Mouse (Mus musculus) lung, embryonic 15.5 days (tissue): ENCODE measurements around the gene Lingo4. TPM values are rescaled to one million over a fixed set of nuclear protein-coding genes. Genes with fewer than 3 reads are reported as not detected.

Experiments used
- ATAC-seq: fragments of 200-750 bp; cut with Nextera tagmentation; 2 replicates; pipeline ENCODE4 v1.8.0; 2017; ENCODE audit warnings: moderate number of reproducible peaks, borderline replicate concordance; ENCODE audit not compliant: low FRiP score, low TSS enrichment; ENCODE audit errors: extremely low read depth
- H3K27ac ChIP-seq: fragments of 300-500 bp; sonication (generic); 2 replicates; pipeline ENCODE4 v1.5.1; 2015; ENCODE audit warnings: moderate library complexity, mild to moderate bottlenecking, inconsistent platforms
- H3K27me3 ChIP-seq: fragments of 300-500 bp; sonication (generic); 2 replicates; pipeline ENCODE4 v1.6.1; 2015; ENCODE audit warnings: inconsistent platforms
- H3K36me3 ChIP-seq: fragments of 300-500 bp; sonication (generic); 2 replicates; pipeline ENCODE4 v1.6.1; 2015; ENCODE audit warnings: inconsistent platforms
- H3K4me1 ChIP-seq: fragments of 300-500 bp; sonication (generic); 2 replicates; pipeline ENCODE4 v1.6.1; 2015; ENCODE audit warnings: inconsistent platforms
- H3K4me2 ChIP-seq: fragments of 300-500 bp; sonication (generic); 2 replicates; pipeline ENCODE4 v1.6.1; 2015; ENCODE audit warnings: inconsistent platforms, mild to moderate bottlenecking, moderate library complexity
- H3K4me3 ChIP-seq: fragments of 300-500 bp; sonication (generic); 2 replicates; pipeline ENCODE4 v1.5.1; 2015; ENCODE audit warnings: mild to moderate bottlenecking, inconsistent platforms
- H3K9ac ChIP-seq: fragments of 300-500 bp; sonication (generic); 2 replicates; pipeline ENCODE4 v1.6.1; 2015; ENCODE audit warnings: inconsistent platforms
- H3K9me3 ChIP-seq: fragments of 300-500 bp; sonication (generic); 2 replicates; pipeline ENCODE4 v1.6.1; 2016; ENCODE audit warnings: inconsistent platforms
- WGBS: fragments of 180-500 bp; shearing (Covaris S2); methylation state at CpG from one replicate; pipeline ENCODE4 v1.1.7; 2015; 5-methylcytosine and 5-hydroxymethylcytosine counted together
- polyA plus RNA-seq: library from polyadenylated mRNA; unstranded; fragments of >200 nt; fragmentation: Nextera tagmentation; extraction: Ambion mirVana; gene quantifications from 2 replicates; pipeline ENCODE4 v1.2.1, GENCODE M21; 2015

The Lingo4 gene
- polyA plus RNA-seq, 1 experiment from 2014 or later: 0.25 TPM

- H3K36me3 ChIP-seq: no peaks in the 10 kb centered on the region
- H3K27ac ChIP-seq: peak overlapping the region; percentile 88
- ATAC-seq: peak; percentile 71
- peak overlapping the region; percentile 32 for H3K4me3 ChIP-seq
- H3K9me3 ChIP-seq: no peaks in the 10 kb centered on the region
- no peaks in the 10 kb centered on the region for H3K27me3 ChIP-seq
- peak overlapping the region; percentile 53 for H3K4me2 ChIP-seq
- H3K9ac ChIP-seq: 0 out of 2 replicates have a peak overlapping the region, but pooled peaks have one; percentile 13
- WGBS: 5% methylated on average over 10 of the region's 10 CpGs
- peaks cover 25% of the 10 kb centered on the region for H3K4me1 ChIP-seq
Measured at GRCm38 (mm10) chr3:94373090-94373489, 25.2 kb upstream of the Lingo4 start.

DNA sequence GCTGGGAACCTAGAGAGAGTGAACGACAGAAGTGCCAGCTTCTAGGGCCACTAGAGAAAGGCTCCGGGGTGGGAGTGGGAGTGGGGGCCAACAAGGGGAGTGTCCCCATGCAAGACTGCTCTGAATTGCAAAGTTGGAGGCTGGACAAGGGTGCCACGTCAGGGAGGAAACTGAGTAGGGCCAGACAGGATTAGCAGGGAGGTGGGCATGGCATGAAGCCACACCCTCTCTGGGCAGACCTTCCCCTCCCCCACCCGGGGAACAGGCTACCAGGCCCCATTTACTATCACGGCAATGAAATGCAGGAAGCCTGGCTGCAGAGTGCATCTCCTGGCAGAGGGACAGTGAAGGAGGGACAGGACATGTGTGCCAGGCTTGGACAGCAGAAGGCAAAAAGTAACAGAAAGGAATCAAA, 24.7 kb upstream of the Lingo4 start:
- H3K36me3 ChIP-seq: no peaks in the 10 kb centered on the region
- H3K4me2 ChIP-seq: peak overlapping the region; percentile 53
- ATAC-seq: peak; percentile 62
- peak overlapping the region; percentile 32 for H3K4me3 ChIP-seq
- peaks cover 25% of the 10 kb centered on the region for H3K4me1 ChIP-seq
- no peaks in the 10 kb centered on the region for H3K9me3 ChIP-seq
- WGBS: 3% methylated on average over 4 of the region's 5 CpGs
- H3K27me3 ChIP-seq: no peaks in the 10 kb centered on the region
- H3K27ac ChIP-seq: peak overlapping the region; percentile 88
- H3K9ac ChIP-seq: 0 out of 2 replicates have a peak overlapping the region, but pooled peaks have one; percentile 13

DNA sequence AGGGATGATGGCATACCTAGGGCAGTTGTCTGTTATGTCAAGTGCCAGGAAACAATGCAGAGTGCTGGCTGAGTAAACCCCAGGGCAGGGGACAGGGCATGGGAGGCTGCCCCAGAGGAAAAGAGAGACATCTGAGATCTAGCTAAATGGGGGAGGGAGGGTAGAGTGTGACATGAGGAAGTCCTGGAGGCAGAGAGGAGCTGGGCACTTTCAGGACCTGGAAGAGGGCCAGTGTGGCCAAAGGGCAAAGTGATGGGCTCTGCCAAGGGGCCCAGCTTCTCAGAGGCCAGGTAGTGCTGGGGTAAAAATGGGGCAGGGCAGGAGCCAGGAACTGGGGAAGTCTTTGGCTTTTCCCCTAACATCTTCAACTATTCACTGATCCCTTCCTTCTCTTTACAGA, 23.7 kb upstream of the Lingo4 start:
- Histone ChIP-seq H3K9me3 (no peaks in the 10 kb centered on the region), H3K27ac (no peak overlapping the region), H3K36me3 (no peaks in the 10 kb centered on the region), H3K4me1 (peaks cover 25% of the 10 kb centered on the region), H3K9ac (no peak overlapping the region), H3K4me3 (no peak overlapping the region), H3K27me3 (no peaks in the 10 kb centered on the region), H3K4me2 (no peak overlapping the region)
- no peak for ATAC-seq

DNA sequence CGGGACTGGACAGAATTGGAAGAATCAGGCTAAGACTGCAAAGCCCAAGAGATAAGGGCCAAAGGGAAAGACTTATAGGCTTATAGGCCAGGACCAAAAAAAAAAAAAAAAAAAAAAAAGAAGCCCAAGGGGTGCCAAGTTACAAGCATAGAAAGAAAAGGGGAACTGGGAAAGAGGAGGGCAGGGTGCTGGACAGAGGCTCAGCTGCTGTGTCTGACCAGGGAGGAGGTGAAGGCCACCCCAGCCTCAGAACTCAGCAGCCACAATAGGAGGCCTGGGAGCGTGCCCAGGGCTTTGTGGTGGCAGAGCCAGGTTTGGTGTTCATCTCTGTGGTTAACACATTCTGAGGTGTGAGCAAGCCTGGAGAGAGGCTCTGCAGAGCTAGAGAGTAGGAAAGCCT, 23.2 kb upstream of the Lingo4 start:
- no peaks in the 10 kb centered on the region for H3K9me3 ChIP-seq
- H3K27me3 ChIP-seq: no peaks in the 10 kb centered on the region
- no peak overlapping the region for H3K27ac ChIP-seq
- ATAC-seq: no peak
- H3K4me3 ChIP-seq: no peak overlapping the region
- no peak overlapping the region for H3K4me2 ChIP-seq
- H3K9ac ChIP-seq: no peak overlapping the region
- H3K36me3 ChIP-seq: no peaks in the 10 kb centered on the region
- 69% methylated on average over 2 of the region's 2 CpGs for WGBS
- peaks cover 25% of the 10 kb centered on the region for H3K4me1 ChIP-seq

DNA sequence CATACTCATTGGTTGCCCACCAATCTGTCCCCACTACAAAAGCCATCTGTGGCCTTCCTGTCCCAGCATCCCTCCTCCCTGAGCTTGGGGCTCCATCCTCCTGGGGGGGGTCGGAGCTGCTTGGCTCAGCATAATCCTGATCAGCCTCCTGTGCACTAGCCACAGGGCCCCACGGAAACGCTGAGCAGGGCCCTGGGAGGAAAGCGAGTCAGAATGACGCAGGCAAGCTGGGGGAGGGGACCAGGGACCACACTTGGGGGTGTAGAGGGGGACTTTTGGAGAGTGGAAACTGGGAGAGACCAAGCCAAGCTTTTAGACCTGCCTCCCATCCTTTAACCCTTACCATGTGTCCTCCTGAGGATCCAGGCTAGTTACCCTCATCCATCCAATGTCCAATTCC, 22.5 kb upstream of the Lingo4 start:
- H3K36me3 ChIP-seq: no peaks in the 10 kb centered on the region
- 52% methylated on average over 5 of the region's 5 CpGs for WGBS
- no peak for ATAC-seq
- H3K4me1 ChIP-seq: peaks cover 25% of the 10 kb centered on the region
- no peaks in the 10 kb centered on the region for H3K27me3 ChIP-seq
- H3K4me2 ChIP-seq: no peak overlapping the region
- no peak overlapping the region for H3K9ac ChIP-seq
- no peak overlapping the region for H3K4me3 ChIP-seq
- no peak overlapping the region for H3K27ac ChIP-seq
- no peaks in the 10 kb centered on the region for H3K9me3 ChIP-seq

DNA sequence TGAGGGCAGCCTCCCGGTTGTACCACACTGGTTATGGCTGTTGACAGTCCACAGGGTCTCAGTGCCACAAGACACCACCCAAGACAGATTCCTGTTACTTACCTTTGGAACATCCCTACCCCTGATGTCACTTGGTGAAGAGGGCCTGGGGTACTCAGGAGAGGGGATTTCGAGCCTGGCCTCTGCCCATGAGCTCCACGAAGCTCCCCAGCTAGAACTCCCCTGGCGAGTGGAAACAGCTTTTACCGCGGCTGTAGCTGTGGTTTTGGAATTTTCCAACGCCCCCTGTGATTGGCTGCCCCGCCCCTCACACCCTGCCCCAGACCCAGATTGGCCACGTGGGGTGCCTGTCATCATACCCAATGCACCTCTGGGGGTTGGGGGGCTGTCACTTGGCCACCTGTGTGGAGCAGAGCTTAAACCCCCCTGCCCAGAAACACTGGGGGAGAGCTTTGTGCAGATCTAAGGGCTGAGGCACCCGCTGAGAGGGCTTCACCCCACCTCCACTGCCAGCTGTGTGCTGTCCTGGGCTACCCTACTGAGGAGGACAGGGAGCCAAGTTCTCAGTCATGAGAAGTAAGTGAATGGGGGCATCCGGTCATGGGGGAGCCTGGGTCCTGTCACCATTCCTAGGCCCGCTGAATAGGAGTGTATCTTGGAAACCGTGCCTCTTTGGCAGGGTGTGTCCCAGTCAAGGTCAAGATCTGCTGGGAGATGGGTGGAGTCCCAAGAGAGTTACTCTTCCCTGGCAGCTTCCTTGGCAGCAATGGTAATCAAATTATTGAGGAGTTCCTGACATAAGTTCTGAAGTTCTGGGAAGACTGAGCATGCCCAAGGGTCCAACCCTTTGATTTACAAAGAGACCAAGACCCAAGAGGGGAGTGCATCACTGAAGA, 21.0 kb upstream of the Lingo4 start:
- H3K9ac ChIP-seq: no peak overlapping the region
- H3K4me1 ChIP-seq: peaks cover 15% of the 10 kb centered on the region
- 13% methylated on average over 13 of the region's 13 CpGs for WGBS
- no peak for ATAC-seq
- no peak overlapping the region for H3K4me2 ChIP-seq
- H3K36me3 ChIP-seq: no peaks in the 10 kb centered on the region
- no peaks in the 10 kb centered on the region for H3K9me3 ChIP-seq
- no peaks in the 10 kb centered on the region for H3K27me3 ChIP-seq
- H3K4me3 ChIP-seq: no peak overlapping the region
- H3K27ac ChIP-seq: no peak overlapping the region

- ATAC-seq: no peak
Measured at GRCm38 (mm10) chr3:94379831-94380510, 18.3 kb upstream of the Lingo4 start.

GRCm38 (mm10) chr3:94382308-94382707, 16.0 kb upstream of the Lingo4 start:
- H3K36me3 ChIP-seq: no peaks in the 10 kb centered on the region
- H3K4me1 ChIP-seq: no peaks in the 10 kb centered on the region
- 60% methylated on average over 5 of the region's 5 CpGs for WGBS
- no peaks in the 10 kb centered on the region for H3K9me3 ChIP-seq
- H3K9ac ChIP-seq: no peak overlapping the region
- H3K27me3 ChIP-seq: no peaks in the 10 kb centered on the region
- H3K27ac ChIP-seq: no peak overlapping the region
- ATAC-seq: no peak
- no peak overlapping the region for H3K4me3 ChIP-seq
- H3K4me2 ChIP-seq: no peak overlapping the region

More at GRCm38 (mm10) chr3:94379831-94380510, 18.3 kb upstream of the Lingo4 start:
- Histone ChIP-seq H3K27ac (no peak overlapping the region), H3K9me3 (no peaks in the 10 kb centered on the region), H3K9ac (no peak overlapping the region), H3K4me2 (no peak overlapping the region), H3K4me3 (no peak overlapping the region), H3K36me3 (no peaks in the 10 kb centered on the region), H3K4me1 (no peaks in the 10 kb centered on the region), H3K27me3 (no peaks in the 10 kb centered on the region)
- WGBS: 26% methylated on average over 9 of the region's 9 CpGs

DNA sequence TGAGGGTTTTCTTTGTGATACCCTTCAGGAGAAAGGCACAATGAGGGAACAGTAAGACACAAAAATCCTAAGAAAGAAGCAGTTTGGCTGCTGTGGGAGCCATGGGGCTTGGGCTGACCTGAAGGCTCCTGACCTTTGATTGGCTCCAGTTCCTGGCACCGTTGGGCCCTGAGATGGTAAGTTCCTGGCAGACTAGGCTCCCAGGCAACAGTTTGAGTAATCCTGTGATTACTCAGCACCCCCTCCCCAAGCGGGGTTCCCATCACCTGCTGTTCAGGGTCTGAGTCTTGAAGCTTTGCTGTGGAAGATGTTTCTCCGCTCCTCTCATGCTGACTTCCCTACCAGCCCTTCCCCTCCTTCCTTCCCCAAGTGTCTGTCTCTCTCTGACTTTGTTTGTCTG, 14.8 kb upstream of the Lingo4 start:
- 45% methylated on average over 3 of the region's 3 CpGs for WGBS
- H3K4me1 ChIP-seq: no peaks in the 10 kb centered on the region
- H3K4me2 ChIP-seq: no peak overlapping the region
- H3K9me3 ChIP-seq: no peaks in the 10 kb centered on the region
- H3K9ac ChIP-seq: no peak overlapping the region
- no peaks in the 10 kb centered on the region for H3K36me3 ChIP-seq
- H3K27me3 ChIP-seq: no peaks in the 10 kb centered on the region
- ATAC-seq: no peak
- H3K4me3 ChIP-seq: no peak overlapping the region
- H3K27ac ChIP-seq: no peak overlapping the region

DNA sequence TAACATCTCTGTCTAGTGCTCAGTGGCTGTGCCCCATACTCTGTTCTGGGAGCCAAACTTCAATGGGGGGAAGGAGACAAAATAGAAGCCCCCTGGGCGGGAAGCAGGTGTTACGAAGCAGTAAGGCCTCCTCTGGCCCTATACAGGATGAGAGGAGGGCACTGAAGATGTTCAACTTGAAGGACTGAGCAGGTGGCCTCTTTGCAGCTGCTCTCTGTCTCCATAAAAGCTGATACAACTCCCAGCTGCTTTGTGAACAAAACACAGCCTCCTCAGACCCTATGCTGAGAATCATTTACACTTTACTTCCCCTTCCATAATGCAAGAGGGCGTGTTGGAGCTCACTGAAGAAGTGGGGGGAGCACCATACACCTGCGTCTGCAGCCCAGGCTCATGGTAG, 11.6 kb upstream of the Lingo4 start:
- 64% methylated on average over 4 of the region's 4 CpGs for WGBS
- Histone ChIP-seq H3K4me2 (no peak overlapping the region), H3K27ac (no peak overlapping the region), H3K27me3 (no peaks in the 10 kb centered on the region), H3K4me3 (no peak overlapping the region), H3K4me1 (no peaks in the 10 kb centered on the region), H3K9ac (no peak overlapping the region), H3K36me3 (no peaks in the 10 kb centered on the region), H3K9me3 (no peaks in the 10 kb centered on the region)
- no peak; the same call in 1 of the 2 replicates for ATAC-seq

- WGBS: 87% methylated on average over 10 of the region's 10 CpGs
- H3K4me2 ChIP-seq: no peak overlapping the region
- no peak for ATAC-seq
- no peaks in the 10 kb centered on the region for H3K4me1 ChIP-seq
- no peaks in the 10 kb centered on the region for H3K9me3 ChIP-seq
- no peaks in the 10 kb centered on the region for H3K27me3 ChIP-seq
- no peak overlapping the region for H3K27ac ChIP-seq
- H3K36me3 ChIP-seq: no peaks in the 10 kb centered on the region
- no peak overlapping the region for H3K9ac ChIP-seq
- H3K4me3 ChIP-seq: no peak overlapping the region
Measured at GRCm38 (mm10) chr3:94387391-94387790, 10.9 kb upstream of the Lingo4 start.

- no peak for ATAC-seq
- Histone ChIP-seq H3K4me1 (no peaks in the 10 kb centered on the region), H3K36me3 (no peaks in the 10 kb centered on the region), H3K9me3 (no peaks in the 10 kb centered on the region), H3K9ac (no peak overlapping the region), H3K27ac (no peak overlapping the region), H3K27me3 (no peaks in the 10 kb centered on the region), H3K4me3 (no peak overlapping the region), H3K4me2 (no peak overlapping the region)
- WGBS: 66% methylated on average over 5 of the region's 5 CpGs
Measured at GRCm38 (mm10) chr3:94388047-94388446, 10.3 kb upstream of the Lingo4 start.
